Mouse (Mus musculus): ENCODE results near the gene Tectb. TPM values are rescaled to one million over a fixed set of nuclear protein-coding genes. Genes with fewer than 3 reads are reported as not detected.

Gene Tectb
- polyA plus RNA-seq, 1 experiment from 2014 or later, result not detected

DNA sequence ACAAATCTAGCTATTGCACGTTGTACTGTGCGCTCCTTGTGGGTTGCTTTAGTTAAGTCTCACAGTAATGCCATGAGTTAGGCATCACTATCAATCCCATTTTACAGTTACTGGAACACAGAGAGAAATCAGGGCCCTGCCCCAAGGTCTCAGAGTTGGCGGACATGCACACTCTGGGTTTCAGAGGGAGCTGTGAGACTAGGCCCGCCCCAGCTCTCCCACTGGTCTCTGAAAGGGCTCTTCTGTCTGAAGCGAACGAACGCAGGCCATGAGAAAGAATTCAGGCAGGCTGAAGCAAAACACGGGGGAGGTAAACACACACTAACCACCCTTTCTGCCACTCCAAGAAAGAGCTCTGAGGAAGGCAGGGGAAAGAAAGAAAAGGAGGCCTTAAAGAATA lies 21.9 kb upstream of the Tectb start:
- Histone ChIP-seq H3K36me3 (ENCODE audit: control insufficient read depth, insufficient read depth, low read length) (no peaks in the 10 kb centered on the region), H3K27me3 (replicated peaks; ENCODE audit: control insufficient read depth, insufficient read depth, low read length) (no peaks in the 10 kb centered on the region), H3K9me3 (ENCODE audit: control insufficient read depth, low read length) (no peaks in the 10 kb centered on the region; the same call in 1 of the 2 replicates), H3K9ac (ENCODE audit: low read length) (no peak overlapping the region), H3K4me2 (ENCODE audit: low read length) (no peak overlapping the region), H3K4me3 (ENCODE audit: low read depth, low read length) (no peak overlapping the region), H3K4me1 (replicated peaks; ENCODE audit: control insufficient read depth, insufficient read depth, low read length) (no peaks in the 10 kb centered on the region), H3K27ac (ENCODE audit: low read depth) (no peak overlapping the region)
- no peak for DNase-seq (ENCODE audit: low spot score)
- 52% methylated on average over 8 of the region's 8 CpGs for WGBS
- ATAC-seq (replicated peaks; ENCODE audit: low FRiP score, low TSS enrichment, low read depth), result no peak

- no peak for DNase-seq (ENCODE audit: low spot score)
- Histone ChIP-seq H3K4me3 (ENCODE audit: low read depth, low read length) (no peak overlapping the region), H3K4me1 (replicated peaks; ENCODE audit: control insufficient read depth, insufficient read depth, low read length) (no peaks in the 10 kb centered on the region), H3K36me3 (ENCODE audit: control insufficient read depth, insufficient read depth, low read length) (no peaks in the 10 kb centered on the region), H3K9ac (ENCODE audit: low read length) (no peak overlapping the region), H3K4me2 (ENCODE audit: low read length) (no peak overlapping the region), H3K27ac (ENCODE audit: low read depth) (no peak overlapping the region), H3K27me3 (replicated peaks; ENCODE audit: control insufficient read depth, insufficient read depth, low read length) (no peaks in the 10 kb centered on the region), H3K9me3 (ENCODE audit: control insufficient read depth, low read length) (no peaks in the 10 kb centered on the region; the same call in 1 of the 2 replicates)
- WGBS, result 40% methylated on average over 6 of the region's 6 CpGs
- no peak for ATAC-seq (replicated peaks; ENCODE audit: low FRiP score, low TSS enrichment, low read depth)
Observed at GRCm38 (mm10) chr19:55159826-55160225, 20.7 kb upstream of the Tectb start.

DNA sequence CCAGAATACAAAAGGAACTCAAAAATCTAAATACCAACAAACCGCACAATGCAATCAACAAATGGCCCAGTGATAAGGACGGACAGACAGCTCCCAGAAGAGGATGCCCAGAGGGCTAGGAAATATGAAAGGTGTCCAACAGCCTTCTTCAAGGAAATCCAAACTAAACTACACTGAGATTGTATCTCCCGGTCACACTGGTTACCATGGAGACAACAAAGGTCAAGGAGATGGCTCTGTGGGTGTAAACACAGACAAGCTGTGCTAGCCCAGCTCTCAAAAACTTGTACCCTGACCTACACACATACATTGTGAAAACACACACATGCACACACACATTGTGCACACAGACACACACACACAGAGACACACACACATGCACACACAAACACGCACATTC lies 18.3 kb upstream of the Tectb start:
- Histone ChIP-seq H3K36me3 (ENCODE audit: control insufficient read depth, insufficient read depth, low read length) (no peaks in the 10 kb centered on the region), H3K4me1 (replicated peaks; ENCODE audit: control insufficient read depth, insufficient read depth, low read length) (no peaks in the 10 kb centered on the region), H3K9me3 (ENCODE audit: control insufficient read depth, low read length) (no peaks in the 10 kb centered on the region; the same call in 1 of the 2 replicates), H3K4me2 (ENCODE audit: low read length) (no peak overlapping the region), H3K27me3 (replicated peaks; ENCODE audit: control insufficient read depth, insufficient read depth, low read length) (no peaks in the 10 kb centered on the region), H3K27ac (ENCODE audit: low read depth) (no peak overlapping the region), H3K9ac (ENCODE audit: low read length) (no peak overlapping the region), H3K4me3 (ENCODE audit: low read depth, low read length) (no peak overlapping the region)
- 55% methylated on average over 4 of the region's 4 CpGs for WGBS
- no peak for DNase-seq (ENCODE audit: low spot score)
- ATAC-seq (replicated peaks; ENCODE audit: low FRiP score, low TSS enrichment, low read depth), result no peak

DNA sequence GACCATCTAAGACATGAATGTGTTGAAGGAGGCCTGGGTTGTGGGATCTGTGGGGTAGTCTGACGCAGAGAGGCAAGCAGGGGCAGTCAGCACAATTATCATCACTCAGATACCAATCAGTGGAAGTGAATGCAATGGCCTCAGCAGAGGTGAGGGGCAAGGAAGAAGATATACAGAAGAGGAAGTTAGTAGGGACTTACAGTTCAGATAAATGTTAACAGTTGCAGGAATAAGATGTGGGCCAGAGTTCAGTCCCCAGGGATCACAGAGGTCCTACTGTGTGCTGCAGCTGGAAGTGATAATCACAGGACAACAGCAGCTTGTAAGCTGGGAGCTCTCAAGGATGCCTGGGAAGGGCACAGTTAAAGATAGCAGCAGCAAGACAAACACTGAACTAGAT lies 16.4 kb upstream of the Tectb start:
- H3K27ac ChIP-seq (ENCODE audit: low read depth), result no peak overlapping the region
- H3K36me3 ChIP-seq (ENCODE audit: control insufficient read depth, insufficient read depth, low read length), result no peaks in the 10 kb centered on the region
- H3K27me3 ChIP-seq (replicated peaks; ENCODE audit: control insufficient read depth, insufficient read depth, low read length), result no peaks in the 10 kb centered on the region
- H3K4me1 ChIP-seq (replicated peaks; ENCODE audit: control insufficient read depth, insufficient read depth, low read length), result no peaks in the 10 kb centered on the region
- H3K4me2 ChIP-seq (ENCODE audit: low read length), result no peak overlapping the region
- WGBS, result 66% methylated on average over 1 of the region's 1 CpGs
- H3K4me3 ChIP-seq (ENCODE audit: low read depth, low read length), result no peak overlapping the region
- no peaks in the 10 kb centered on the region; the same call in 1 of the 2 replicates for H3K9me3 ChIP-seq (ENCODE audit: control insufficient read depth, low read length)
- DNase-seq (ENCODE audit: low spot score), result no peak
- no peak for ATAC-seq (replicated peaks; ENCODE audit: low FRiP score, low TSS enrichment, low read depth)
- H3K9ac ChIP-seq (ENCODE audit: low read length), result no peak overlapping the region

DNA sequence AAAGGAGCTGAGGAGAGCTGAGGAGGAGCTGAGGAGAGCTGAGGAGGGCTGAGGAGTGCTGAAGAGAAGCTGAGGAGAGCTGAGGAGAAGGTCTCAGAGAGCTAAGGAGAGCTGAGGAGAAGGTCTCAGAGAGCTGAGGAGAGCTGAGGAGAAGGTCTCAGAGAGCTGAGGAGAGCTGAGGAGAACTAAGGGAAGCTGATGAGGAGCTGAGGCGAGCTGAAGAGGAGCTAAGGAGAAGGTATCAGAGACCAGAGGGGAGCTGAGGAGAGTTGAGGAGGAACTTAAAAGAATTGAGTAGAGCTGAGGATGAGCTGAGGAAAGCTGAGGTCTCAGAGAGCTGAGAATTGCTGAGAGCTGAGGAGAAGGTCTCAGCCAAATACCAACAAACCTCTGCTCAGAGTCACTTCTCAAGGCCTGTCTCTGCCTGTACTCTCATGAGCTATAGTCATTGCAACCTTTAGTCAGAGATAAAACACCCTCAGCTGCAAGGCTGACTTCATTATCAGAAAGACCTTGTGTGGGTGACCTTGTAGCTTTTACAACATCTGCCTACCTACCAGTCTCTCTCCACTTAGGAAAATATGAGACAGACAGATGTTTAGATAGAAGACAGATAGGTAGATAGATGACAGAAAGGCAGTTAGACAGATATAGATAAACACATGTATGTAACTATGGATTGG lies 15.2 kb upstream of the Tectb start:
- Histone ChIP-seq H3K4me1 (replicated peaks; ENCODE audit: control insufficient read depth, insufficient read depth, low read length) (no peaks in the 10 kb centered on the region), H3K36me3 (ENCODE audit: control insufficient read depth, insufficient read depth, low read length) (no peaks in the 10 kb centered on the region), H3K9ac (ENCODE audit: low read length) (no peak overlapping the region), H3K4me3 (ENCODE audit: low read depth, low read length) (no peak overlapping the region), H3K4me2 (ENCODE audit: low read length) (no peak overlapping the region), H3K27ac (ENCODE audit: low read depth) (no peak overlapping the region), H3K27me3 (replicated peaks; ENCODE audit: control insufficient read depth, insufficient read depth, low read length) (no peaks in the 10 kb centered on the region), H3K9me3 (ENCODE audit: control insufficient read depth, low read length) (no peaks in the 10 kb centered on the region; the same call in 1 of the 2 replicates)
- no peak for ATAC-seq (replicated peaks; ENCODE audit: low FRiP score, low TSS enrichment, low read depth)
- 94% methylated on average over 1 of the region's 1 CpGs for WGBS
- no peak for DNase-seq (ENCODE audit: low spot score)

- H3K27me3 ChIP-seq (replicated peaks; ENCODE audit: control insufficient read depth, insufficient read depth, low read length), result no peaks in the 10 kb centered on the region
Observed at GRCm38 (mm10) chr19:55165954-55166353, 14.6 kb upstream of the Tectb start.

DNA sequence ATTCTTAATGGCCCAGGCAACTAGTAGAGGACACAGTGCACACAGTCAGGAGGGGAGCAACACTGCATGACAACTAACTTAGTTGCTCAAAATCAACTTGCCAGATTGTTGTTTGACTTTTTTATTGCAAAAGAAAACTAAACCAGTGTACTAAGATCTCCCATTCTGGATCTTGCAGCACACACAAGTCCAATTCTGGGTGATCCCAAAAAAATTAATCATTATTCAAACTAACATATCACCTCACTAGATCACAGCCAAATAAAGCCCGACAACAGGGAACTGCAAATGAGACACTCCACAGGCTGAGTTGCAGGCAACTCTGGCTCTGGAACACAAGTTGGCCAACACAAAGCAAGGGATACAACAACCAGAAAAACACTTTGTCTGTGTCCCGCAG lies 13.8 kb upstream of the Tectb start:
- Histone ChIP-seq H3K9ac (ENCODE audit: low read length) (no peak overlapping the region), H3K4me3 (ENCODE audit: low read depth, low read length) (no peak overlapping the region), H3K4me1 (replicated peaks; ENCODE audit: control insufficient read depth, insufficient read depth, low read length) (no peaks in the 10 kb centered on the region), H3K27me3 (replicated peaks; ENCODE audit: control insufficient read depth, insufficient read depth, low read length) (no peaks in the 10 kb centered on the region), H3K36me3 (ENCODE audit: control insufficient read depth, insufficient read depth, low read length) (no peaks in the 10 kb centered on the region), H3K9me3 (ENCODE audit: control insufficient read depth, low read length) (no peaks in the 10 kb centered on the region; the same call in 1 of the 2 replicates), H3K4me2 (ENCODE audit: low read length) (no peak overlapping the region), H3K27ac (ENCODE audit: low read depth) (no peak overlapping the region)
- 85% methylated on average over 2 of the region's 2 CpGs for WGBS
- DNase-seq (ENCODE audit: low spot score) (no peak), ATAC-seq (replicated peaks; ENCODE audit: low FRiP score, low TSS enrichment, low read depth) (no peak)

More at GRCm38 (mm10) chr19:55165954-55166353, 14.6 kb upstream of the Tectb start:
- DNase-seq (ENCODE audit: low spot score), result no peak
- 86% methylated on average over 4 of the region's 4 CpGs for WGBS
- no peak overlapping the region for H3K9ac ChIP-seq (ENCODE audit: low read length)
- no peak overlapping the region for H3K27ac ChIP-seq (ENCODE audit: low read depth)
- H3K4me3 ChIP-seq (ENCODE audit: low read depth, low read length), result no peak overlapping the region
- H3K4me1 ChIP-seq (replicated peaks; ENCODE audit: control insufficient read depth, insufficient read depth, low read length), result no peaks in the 10 kb centered on the region
- no peak overlapping the region for H3K4me2 ChIP-seq (ENCODE audit: low read length)
- H3K36me3 ChIP-seq (ENCODE audit: control insufficient read depth, insufficient read depth, low read length), result no peaks in the 10 kb centered on the region
- H3K9me3 ChIP-seq (ENCODE audit: control insufficient read depth, low read length), result no peaks in the 10 kb centered on the region; the same call in 1 of the 2 replicates
- no peak for ATAC-seq (replicated peaks; ENCODE audit: low FRiP score, low TSS enrichment, low read depth)

- no peak overlapping the region for H3K27ac ChIP-seq (ENCODE audit: low read depth)
- DNase-seq (ENCODE audit: low spot score), result no peak
- H3K36me3 ChIP-seq (ENCODE audit: control insufficient read depth, insufficient read depth, low read length), result no peaks in the 10 kb centered on the region
- no peak overlapping the region for H3K9ac ChIP-seq (ENCODE audit: low read length)
- H3K27me3 ChIP-seq (replicated peaks; ENCODE audit: control insufficient read depth, insufficient read depth, low read length), result no peaks in the 10 kb centered on the region
- no peak for ATAC-seq (replicated peaks; ENCODE audit: low FRiP score, low TSS enrichment, low read depth)
- no peak overlapping the region for H3K4me3 ChIP-seq (ENCODE audit: low read depth, low read length)
- 46% methylated on average over 2 of the region's 2 CpGs for WGBS
- no peak overlapping the region for H3K4me2 ChIP-seq (ENCODE audit: low read length)
- no peaks in the 10 kb centered on the region for H3K4me1 ChIP-seq (replicated peaks; ENCODE audit: control insufficient read depth, insufficient read depth, low read length)
- H3K9me3 ChIP-seq (ENCODE audit: control insufficient read depth, low read length), result no peaks in the 10 kb centered on the region
Observed at GRCm38 (mm10) chr19:55167741-55168140, 12.8 kb upstream of the Tectb start.

- ATAC-seq (replicated peaks; ENCODE audit: low FRiP score, low TSS enrichment, low read depth) (no peak), DNase-seq (ENCODE audit: low spot score) (no peak)
- H3K4me3 ChIP-seq (ENCODE audit: low read depth, low read length), result no peak overlapping the region
- no peaks in the 10 kb centered on the region for H3K27me3 ChIP-seq (replicated peaks; ENCODE audit: control insufficient read depth, insufficient read depth, low read length)
- no peak overlapping the region for H3K27ac ChIP-seq (ENCODE audit: low read depth)
- no peak overlapping the region for H3K9ac ChIP-seq (ENCODE audit: low read length)
- 39% methylated on average over 6 of the region's 6 CpGs for WGBS
- H3K36me3 ChIP-seq (ENCODE audit: control insufficient read depth, insufficient read depth, low read length), result no peaks in the 10 kb centered on the region
- H3K9me3 ChIP-seq (ENCODE audit: control insufficient read depth, low read length), result no peaks in the 10 kb centered on the region
- H3K4me2 ChIP-seq (ENCODE audit: low read length), result no peak overlapping the region
- H3K4me1 ChIP-seq (replicated peaks; ENCODE audit: control insufficient read depth, insufficient read depth, low read length), result no peaks in the 10 kb centered on the region
Observed at GRCm38 (mm10) chr19:55168360-55168759, 12.2 kb upstream of the Tectb start.

Measured in intestine, embryonic 14.5 days (tissue).